Mouse (Mus musculus): ENCODE data around the gene Marc1. TPM values are rescaled to one million over a fixed set of nuclear protein-coding genes. Genes with fewer than 3 reads are reported as not detected.

Marc1 gene
- total RNA-seq, 1 experiment from 2014 or later, result 30.7 TPM

DNA sequence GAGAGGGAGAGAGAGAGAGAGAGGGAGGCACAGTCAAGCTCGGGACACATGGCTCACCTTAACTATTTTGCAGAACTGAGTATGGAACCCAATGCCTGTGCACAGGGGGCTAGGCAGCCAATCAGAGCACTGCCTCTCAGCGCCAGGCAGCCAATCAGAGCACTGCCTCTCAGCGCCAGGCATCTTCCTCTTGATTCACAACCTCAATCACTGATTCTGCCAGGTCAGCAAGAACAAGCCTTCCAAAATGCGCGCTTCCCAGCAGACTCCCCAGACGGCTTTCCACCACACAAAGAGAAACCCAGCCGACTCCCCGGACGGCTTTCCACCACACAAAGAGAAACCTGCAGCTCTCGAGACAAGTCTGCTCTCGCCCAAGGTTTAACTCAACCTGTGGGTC, 11.6 kb upstream of the Marc1 start:
- peak; percentile 59 for DNase-seq

DNA sequence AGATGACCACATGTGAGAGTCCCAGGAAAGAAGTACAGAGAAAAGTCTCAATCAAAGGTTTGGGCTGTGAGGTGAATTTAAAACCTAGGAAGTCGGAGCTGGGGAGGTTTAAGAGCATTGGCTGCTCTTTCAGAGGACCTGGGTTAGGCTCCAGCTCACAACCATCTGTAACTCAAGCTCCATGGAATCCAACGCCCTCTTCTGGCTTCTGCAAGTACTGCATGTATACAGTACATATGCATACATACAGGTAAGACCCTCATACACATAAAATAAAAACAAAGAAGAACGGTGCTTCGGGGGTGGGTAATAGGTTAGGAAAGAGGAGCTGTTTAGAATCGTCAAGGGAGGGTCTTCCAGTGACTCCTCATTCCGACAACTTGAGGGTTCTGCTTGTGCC, 6.7 kb upstream of the Marc1 start:
- DNase-seq, result no peak

DNA sequence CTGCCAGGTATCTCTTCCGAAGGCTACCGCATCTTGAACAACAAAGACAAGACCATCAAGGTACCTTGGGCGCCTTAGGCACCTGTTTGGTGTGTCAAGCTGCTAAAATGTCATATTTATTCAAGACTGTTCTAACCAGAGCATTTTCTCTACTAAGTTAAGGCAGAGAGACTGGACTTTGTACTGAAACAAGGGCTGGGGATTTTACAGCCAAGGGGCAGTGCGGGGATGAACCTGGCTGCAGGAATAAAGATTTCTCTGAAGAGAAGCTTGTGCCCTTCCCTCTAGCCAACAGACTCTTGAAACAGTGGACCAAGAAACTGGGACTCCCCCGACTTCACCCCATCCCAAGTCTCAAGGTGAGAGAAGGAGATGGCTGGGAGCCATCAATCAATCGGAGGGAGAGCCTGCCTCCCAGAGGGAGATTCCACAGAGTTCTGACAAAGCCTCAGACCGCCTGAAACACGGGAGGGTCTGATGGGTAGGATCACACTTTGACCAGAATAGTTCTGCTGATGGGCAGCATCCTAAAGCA, 670 bp upstream of the Marc1 start:
- DNase-seq, result no peak

DNA sequence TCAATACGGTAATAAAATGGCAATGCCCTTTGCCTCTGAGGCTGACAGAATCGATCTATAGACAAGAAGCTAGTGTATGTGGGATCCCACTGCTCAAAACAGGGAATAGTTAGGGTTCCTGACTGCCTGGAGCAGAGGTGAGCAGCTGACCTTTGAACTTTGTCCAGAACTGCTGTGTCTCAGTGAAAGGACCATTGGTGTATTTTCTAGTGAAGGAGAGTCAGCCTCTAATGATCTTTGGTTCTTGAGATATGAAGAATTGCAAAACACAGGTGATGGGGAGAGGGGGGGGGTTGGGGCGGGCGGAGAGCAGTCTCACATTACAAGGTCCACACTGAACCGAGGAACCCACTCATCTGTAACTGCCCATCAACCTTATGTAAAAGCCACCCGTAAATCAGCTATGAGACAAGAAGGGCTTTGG, 1.5 kb downstream of the Marc1 start:
- DNase-seq, result no peak

DNA sequence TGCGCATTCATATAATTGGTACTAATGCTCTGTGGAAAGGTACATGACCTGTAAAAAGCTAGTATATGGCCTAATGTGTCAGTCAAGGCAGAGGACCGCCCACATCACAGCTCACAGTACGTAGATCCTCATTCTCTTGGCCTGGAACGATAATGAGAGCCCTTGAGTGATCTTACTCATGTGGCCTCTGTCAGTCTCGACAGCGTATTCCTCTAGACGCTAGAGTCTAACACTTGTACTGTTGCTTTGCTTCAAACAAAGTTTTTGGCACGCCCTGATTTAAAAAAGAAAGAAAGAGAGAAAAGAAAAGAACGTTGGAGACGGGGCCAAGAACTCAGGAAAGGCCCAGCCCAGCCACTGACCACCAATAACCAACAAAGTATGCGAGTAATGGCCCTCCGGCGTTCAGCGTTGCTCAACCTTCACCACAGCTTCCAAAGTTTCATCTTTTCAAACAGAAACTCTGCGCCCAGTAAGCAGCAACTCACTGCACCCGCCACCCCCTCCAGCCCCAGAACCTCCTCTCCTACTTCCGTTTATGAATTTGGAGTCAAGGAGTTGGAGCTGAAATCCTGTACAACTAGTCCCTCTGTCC, 2.6 kb downstream of the Marc1 start:
- no peak for DNase-seq

DNA sequence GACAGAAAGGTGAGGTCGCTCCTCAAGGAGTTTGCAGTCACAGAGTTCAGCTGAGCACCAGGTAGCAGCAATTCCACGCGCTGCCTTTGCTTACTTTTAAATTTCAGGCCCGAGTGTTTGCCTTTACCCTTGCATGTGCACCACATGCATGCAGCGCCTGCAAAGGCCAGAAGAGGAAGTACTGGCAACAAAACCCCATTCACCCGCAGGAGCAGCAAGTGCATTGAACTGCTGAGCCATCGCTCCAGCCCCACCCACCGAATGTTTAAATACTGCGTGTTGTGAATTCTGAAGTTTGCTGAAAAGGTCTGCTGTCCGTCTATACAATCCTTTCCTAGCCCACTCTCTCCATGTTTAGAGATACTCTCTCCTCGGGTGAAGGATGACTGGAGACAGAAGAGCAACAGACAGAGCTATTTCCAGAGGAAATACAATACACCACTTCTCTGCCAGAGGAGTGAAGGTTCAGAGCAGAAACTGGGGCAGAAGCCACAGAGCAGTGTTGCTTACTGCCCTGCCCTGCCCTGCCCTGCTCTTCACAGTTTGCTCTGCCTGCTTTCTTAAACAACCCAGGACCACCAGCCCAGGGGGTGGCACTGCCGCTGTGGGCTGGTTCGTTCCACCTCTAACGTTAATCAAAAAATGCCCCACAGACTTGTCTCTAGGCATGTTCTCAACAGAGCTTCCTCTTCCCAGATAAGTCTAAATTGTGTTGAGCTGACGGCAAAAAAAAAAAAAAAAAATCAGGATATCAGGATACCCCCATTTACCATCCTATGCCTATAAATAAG, 3.3 kb downstream of the Marc1 start:
- no peak for DNase-seq

DNA sequence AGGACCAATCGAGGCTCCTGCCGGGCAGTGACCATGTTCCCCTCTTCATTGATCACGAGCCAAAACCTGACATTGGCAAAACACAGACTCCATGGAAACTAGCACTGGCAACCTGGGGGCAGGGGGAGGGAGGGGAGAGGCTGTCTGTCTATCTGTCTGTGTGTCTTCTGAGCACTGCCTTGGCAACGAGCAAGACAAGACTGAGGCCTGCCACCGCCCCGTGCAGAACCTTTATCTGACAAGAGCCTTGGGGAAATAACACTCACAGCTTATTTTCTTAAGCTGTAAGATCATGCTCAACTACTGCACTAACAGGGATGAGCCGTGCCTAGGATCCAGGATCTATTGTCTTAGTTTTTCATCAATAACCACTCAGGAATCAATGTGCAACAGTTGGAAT, 4.0 kb downstream of the Marc1 start:
- no peak for DNase-seq

DNA sequence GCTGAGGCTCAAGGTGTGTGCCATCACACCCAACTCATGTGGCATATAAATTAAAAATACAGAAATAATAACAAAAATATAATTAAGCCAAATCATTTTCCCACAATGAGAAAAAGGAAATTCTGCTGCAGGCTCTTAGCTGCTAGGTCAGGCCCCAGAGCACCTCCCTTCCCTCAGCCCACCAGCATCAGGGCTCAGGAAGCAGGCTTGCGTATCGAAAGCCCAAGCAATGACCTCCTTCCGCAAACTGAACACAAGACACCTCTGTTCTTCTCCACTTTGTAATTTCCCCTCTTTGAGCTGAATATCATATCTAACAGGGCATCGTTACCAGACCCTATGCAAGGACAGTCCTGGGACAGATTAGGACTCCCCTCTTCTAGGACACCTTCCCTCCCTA, 5.4 kb downstream of the Marc1 start:
- no peak for DNase-seq

DNA sequence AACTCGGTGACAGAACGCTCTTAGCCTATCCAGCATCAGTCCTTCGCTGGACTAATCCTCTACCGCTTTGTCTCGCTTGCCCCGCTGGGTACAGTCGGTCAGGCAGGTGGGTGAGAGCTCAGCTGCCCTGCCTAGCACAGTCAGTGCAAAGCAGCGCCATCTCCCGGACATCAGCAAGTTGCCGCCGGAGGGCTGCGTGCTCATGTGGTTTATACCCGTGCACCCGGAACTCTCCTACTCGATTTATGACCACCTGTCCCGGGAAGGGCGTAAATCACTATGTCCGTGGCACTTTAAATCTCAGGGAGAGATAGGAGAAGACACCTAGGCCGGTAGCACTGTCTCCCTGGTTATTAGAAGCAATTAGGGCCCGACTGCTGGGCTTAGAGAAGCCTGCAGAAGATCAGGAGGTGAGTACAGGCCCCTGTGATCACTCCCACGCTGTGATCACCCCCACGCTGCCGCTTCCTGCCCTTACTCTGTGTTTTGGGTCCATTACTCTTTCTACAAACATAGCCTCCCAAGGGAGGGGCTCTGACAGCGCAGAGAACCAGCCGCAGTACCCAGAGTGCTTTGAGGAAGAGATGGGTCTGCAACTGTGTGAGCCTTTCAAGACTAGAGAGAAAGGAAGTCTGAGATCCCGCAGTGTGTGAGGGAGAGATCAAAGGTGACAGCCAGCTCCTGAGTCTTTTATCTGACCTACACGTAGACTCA, 17.8 kb downstream of the Marc1 start:
- peak; percentile 85 for DNase-seq

DNA sequence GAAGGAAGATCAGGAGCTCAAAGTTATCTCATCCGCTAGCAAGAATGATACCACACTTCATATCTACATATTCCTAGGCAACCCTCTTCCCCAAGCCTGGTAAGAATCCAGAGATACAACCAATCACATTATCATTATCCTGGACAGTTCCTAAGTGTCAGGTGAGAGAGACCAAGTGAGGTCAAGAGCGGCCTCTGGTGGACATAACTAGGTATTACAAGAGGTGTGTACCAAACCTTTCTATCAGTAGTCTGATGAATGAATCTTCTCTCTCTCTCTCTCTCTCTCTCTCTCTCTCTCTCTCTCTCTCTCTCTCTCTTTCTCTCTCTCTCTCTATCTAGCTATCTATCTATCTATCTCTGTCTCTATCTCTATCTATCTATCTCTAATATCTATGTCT, 20.0 kb downstream of the Marc1 start:
- peak; percentile 56 for DNase-seq

DNA sequence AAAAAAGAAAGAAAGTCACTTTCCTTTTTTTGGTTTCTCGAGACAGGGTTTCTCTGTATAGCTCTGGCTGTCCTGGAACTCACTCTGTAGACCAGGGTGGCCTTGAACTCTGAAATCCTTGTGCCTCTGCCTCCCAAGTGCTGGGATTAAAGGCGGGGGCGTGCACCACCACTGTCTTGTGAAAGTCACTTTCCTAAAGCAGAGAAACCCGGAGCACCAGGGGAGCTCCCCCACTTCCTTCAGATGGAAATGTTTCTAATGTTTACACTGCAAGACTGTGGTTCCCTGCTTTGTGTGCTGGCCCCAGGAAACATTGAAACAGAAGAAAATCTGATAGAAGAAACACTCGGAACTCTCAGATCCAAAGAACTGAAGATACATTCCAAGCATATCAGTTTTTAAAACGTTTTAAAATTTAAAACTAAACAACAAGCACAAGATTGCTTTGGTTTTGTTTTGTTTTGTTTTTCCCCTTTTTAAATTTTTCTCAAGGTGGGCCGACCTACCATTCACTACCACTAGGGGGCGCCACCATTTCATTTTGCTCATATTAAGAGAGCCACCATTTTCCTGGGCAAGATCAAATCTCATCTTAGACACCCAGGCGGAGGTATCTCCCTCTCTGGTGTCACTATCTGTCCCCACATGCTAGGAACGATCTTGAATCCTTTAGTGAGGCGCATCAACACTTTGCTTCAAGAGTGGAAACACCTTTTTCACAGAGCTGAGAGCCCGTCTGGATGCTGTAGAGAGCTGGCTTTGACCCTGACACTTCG, 24.5 kb downstream of the Marc1 start:
- DNase-seq, result no peak

DNA sequence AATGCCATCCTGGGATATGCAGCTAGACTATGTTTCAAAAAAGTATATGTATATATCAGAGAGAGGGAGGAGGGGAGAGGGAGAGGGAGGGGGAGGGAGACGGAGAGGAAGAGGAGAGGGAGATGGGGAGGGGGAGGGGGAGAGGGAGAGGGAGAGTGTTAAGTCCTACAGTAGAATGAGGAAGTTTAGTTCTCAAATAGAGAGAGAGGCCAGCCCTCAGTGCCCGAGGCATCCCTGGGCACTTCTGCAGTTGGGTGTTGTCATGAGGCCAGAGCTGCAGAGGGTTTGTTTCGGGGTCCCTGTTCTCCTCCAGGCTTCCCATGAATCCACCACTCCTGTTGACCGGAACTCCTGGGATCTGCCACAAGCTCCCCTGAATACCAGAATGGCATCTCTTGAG, 27.5 kb downstream of the Marc1 start:
- no peak for DNase-seq

DNA sequence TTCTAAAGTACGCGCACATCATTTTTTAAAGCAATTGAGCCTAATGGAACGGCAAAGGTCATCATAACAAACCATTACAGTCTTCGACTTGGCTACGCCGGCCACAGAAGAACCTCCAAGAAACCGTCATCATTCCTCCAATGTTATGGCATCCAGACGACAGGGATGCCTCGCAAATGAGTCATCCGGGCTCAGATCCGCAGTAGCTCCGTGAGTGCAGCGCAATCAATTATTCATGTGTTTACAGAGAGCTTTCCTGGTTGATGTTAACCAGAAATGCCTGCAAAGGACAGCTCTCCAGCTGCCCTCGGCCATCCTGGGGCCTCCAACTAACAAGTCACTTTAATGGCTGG, 29.0 kb downstream of the Marc1 start:
- peak; percentile 31 for DNase-seq

DNA sequence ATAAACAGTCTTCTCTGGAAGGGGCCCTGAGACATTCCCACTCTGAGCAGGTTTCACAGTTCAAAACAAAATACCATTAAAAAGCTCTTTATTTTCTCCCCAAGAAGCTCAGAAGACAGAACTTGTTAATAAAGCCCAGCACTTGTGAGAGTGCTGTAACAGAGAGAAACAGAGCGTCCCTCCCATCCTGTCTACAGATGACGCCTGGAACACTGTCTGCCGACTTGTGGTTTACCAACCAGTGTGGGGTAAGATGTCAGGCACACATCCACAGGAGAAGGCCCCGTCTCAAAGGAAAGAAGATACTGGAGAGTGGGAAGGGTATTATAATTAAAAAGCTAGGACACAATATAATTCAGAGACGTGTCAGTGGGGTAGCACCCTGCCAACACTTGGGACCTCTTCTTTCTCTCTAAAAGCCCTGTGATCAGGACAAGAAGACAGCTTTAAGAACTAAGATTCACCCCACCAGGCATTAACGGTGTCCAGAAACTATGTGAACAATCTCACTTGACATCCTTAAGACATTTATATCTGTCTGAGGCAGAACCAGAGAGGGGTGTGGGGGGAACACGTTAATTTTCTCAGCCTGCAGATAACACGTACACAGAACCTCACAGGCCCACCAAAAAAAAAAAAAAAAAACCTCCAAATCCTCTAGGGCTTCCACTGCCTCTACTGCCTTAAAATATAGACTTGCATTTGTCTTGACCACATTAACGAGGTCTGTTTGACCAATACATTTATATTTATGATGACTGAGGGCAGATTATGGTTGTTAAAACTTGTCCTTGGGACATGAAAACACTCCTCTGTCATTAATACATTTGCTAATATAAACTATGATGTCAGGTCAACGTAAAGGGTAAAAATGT, 29.6 kb downstream of the Marc1 start:
- no peak for DNase-seq

DNA sequence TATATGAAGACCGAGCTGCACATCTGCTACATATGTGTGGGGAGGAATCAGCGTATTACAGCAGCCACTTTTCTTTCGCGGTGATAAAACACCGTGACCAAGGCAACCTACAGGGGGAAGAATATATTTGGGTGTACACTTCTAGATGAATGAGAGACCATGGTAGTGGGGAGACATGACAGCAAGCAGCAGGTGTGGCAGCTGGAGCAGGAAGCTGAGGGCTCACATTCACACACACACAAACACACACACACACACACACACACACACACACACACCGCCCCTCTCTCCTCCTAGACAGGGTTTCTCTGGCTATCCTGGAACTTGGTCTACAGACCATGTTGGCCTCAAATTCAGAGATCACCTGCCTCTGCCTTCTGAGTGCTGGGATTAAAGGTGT, 33.0 kb downstream of the Marc1 start:
- DNase-seq, result no peak

DNA sequence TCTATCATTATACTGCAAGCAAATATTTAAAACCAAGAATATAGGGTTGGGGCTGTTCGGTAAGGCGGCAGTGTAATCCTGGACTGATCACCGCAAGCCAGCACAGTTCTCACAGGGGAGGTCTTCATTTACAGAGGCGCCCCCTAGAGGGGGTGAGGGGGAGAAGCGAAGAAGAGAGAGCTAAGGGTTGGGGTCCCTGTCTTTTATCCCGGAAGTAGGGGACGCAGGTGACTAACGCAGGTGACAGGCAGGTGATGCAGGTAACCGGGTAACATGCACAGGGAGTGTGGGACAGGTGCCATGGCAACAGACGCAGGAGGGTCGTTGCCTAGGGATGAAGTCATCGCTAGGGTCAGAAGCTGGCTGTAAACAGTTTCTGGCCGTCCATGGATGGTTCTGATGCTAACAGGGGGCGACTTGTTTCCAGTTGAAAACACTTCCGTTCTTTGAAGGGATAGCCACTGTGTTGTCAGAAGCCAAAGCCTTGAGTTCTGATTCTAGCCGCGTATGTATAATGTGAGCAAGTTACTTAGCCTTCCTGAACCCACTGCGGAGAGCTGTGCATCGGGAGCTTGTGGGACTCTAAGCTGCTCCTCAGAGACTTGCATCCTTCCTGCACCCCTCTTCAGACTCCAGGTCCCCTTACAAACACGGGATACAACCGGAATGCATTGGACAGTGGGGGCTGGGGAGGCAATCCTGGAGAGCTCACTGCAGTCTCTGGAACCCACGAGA, 33.9 kb downstream of the Marc1 start:
- no peak for DNase-seq

DNA sequence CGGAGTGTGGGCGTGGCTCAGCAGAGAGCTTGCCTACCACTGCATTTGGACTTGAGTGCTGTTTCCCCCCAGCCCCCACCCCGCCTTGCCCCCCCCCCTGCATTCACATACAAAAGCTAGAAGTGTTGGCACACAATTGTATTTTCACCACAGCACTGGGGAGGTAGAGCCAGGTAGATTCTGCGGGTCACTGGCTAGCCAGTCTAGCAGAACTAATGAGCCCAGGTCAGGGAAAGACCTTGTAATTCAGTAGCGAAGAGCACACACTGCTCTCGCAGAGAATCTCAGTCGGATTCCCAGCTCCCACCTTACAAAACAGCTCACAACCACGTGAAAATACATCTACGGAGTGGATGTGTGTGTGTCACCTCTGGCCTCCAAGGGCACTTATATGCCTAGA, 35.8 kb downstream of the Marc1 start:
- no peak for DNase-seq

DNA sequence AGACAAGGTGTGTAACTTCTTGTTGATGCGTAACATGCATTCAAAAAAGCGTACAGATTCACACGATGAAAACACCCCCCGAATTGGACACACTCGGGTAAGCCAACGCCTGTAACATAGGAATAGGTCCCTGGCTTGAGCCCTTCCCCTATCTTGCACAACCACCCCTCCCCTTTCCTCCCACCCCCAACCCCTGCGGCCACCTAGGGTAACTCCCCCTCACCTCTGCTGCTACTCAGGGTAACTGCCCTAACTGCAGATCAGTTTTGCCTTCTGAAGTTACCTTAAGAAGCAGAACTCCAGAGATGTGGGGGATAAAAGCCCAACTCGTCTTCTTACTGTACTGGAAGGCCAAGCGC, 39.2 kb downstream of the Marc1 start:
- no peak for DNase-seq

DNA sequence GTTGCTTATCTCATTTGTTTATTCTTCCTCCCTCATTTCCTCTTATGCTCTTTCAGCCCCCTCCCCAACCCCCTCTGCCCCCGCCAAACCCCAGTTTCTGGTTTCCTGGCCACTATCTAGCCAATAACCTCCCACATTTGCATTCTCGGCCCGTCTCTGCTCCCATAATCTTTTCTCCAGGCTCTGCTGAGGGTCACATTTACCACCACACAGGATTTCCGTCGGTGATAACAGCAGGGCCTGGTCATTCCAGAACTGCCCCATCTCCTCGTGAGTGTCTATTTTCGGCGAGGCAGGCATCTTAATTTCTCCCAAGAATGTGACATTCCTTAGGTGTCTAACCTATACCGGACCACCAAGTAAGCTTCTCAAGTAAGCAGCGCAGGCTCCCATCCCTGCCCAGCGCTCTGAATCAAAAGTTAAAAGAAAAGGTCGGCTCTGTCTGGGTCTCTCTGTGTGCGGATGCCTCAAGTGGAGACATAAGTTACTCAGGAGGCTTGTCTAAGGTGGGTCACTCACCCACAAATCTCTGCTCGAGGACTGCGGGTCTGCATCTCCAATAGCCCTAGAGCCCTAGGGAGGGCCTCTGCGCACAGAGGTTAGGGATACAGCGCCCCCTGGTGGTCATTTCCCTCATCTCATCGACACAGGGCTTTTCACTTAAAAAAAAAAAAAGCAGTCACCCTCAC, 39.8 kb downstream of the Marc1 start:
- peak; percentile 91 for DNase-seq

DNA sequence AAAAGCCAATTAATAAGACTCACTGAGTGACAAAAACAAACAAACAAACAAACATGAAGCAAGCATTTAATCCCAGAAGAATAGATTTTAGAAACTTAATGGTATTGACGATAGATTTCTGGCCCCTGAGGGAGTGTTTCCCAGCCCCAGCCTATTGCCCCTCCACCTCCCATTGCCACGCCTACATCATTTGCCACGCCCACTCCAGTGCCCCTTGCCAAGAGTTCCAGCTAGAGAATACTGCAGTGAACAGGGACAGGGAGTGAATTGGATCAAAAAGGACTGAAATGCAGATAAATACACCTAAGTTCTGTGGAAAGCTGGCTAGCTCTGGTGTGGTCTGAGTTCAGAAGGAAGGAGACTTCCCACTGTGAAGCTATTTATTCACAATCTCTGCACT, 47.2 kb downstream of the Marc1 start:
- DNase-seq, result peak; percentile 49

All from adrenal gland, postnatal 14 days (tissue).